Mouse (Mus musculus) embryonic facial prominence, embryonic 13.5 days (tissue): ENCODE measurements around the gene Gpatch2l. TPM values are rescaled to one million over a fixed set of nuclear protein-coding genes. Genes with fewer than 3 reads are reported as not detected.

Source experiments
- ATAC-seq: fragments of 200-750 bp; cut with Nextera tagmentation; 2 replicates; pipeline ENCODE4 v1.8.0; 2017; ENCODE audit warnings: low read depth; ENCODE audit not compliant: insufficient number of reproducible peaks, insufficient read depth, low FRiP score, low TSS enrichment
- H3K27ac ChIP-seq: fragments of 300-500 bp; sonication (generic); 2 replicates; pipeline ENCODE4 v1.5.1; 2015; ENCODE audit warnings: moderate library complexity, mild to moderate bottlenecking, inconsistent platforms
- H3K27me3 ChIP-seq: fragments of 300-500 bp; sonication (generic); 2 replicates; pipeline ENCODE4 v1.6.1; 2015; ENCODE audit warnings: mild to moderate bottlenecking, inconsistent platforms
- H3K36me3 ChIP-seq: fragments of 300-500 bp; sonication (generic); 2 replicates; pipeline ENCODE4 v1.6.1; 2015; ENCODE audit warnings: mild to moderate bottlenecking, inconsistent platforms
- H3K4me1 ChIP-seq: fragments of 300-500 bp; sonication (generic); 2 replicates; pipeline ENCODE4 v1.6.1; 2015; ENCODE audit warnings: inconsistent platforms
- H3K4me2 ChIP-seq: fragments of 300-500 bp; sonication (generic); 2 replicates; pipeline ENCODE4 v1.6.1; 2015; ENCODE audit warnings: moderate library complexity, mild to moderate bottlenecking, inconsistent platforms
- H3K4me3 ChIP-seq: fragments of 300-500 bp; sonication (generic); 2 replicates; pipeline ENCODE4 v1.5.1; 2015; ENCODE audit warnings: mild to moderate bottlenecking, inconsistent platforms
- H3K9ac ChIP-seq: fragments of 300-500 bp; sonication (generic); 2 replicates; pipeline ENCODE4 v1.6.1; 2015; ENCODE audit warnings: mild to moderate bottlenecking, inconsistent platforms
- H3K9me3 ChIP-seq: fragments of 300-500 bp; sonication (generic); 2 replicates; pipeline ENCODE4 v1.6.1; 2016; ENCODE audit warnings: inconsistent platforms
- WGBS: fragments of 180-500 bp; shearing (Covaris S2); methylation state at CpG from one replicate; pipeline ENCODE4 v1.1.7; 2015; ENCODE audit warnings: mixed read lengths; 5-methylcytosine and 5-hydroxymethylcytosine counted together
- polyA plus RNA-seq: library from polyadenylated mRNA; unstranded; fragments of >200 nt; fragmentation: Nextera tagmentation; extraction: Ambion mirVana; gene quantifications from 2 replicates; pipeline ENCODE4 v1.2.1, GENCODE M21; 2015

The Gpatch2l gene
- 19.8 and 22.1 TPM in 2 replicates for polyA plus RNA-seq

- Histone ChIP-seq H3K36me3 (peaks cover 20% of the 10 kb centered on the region), H3K9me3 (no peaks in the 10 kb centered on the region), H3K4me2 (peak within 1 kb of the TSS; percentile 95), H3K27me3 (no peaks in the 10 kb centered on the region), H3K27ac (peak within 1 kb of the TSS; percentile 81), H3K4me3 (peak within 1 kb of the TSS; percentile 81), H3K9ac (peak within 1 kb of the TSS; percentile 88), H3K4me1 (peaks cover 23% of the 10 kb centered on the region)
- ATAC-seq = peak; percentile 97
- 1% methylated on average over 55 of the region's 58 CpGs for WGBS
These were observed at the start of gene Gpatch2l for GRCm38 (mm10) chr12:86241604-86242536. Gpatch2l (plus strand) TSS chr12:86241858.

GRCm38 (mm10) chr12:86192036-86192449 is 49.6 kb upstream of the Gpatch2l start:
- WGBS = 60% methylated on average over 15 of the region's 15 CpGs
- Histone ChIP-seq H3K4me2 (no peak overlapping the region), H3K27me3 (0 out of 2 replicates have a peak, but pooled peaks cover 3% of the 10 kb centered on the region), H3K4me1 (0 out of 2 replicates have a peak, but pooled peaks cover 4% of the 10 kb centered on the region), H3K9me3 (no peaks in the 10 kb centered on the region), H3K4me3 (no peak overlapping the region), H3K27ac (no peak overlapping the region), H3K9ac (no peak overlapping the region), H3K36me3 (no peaks in the 10 kb centered on the region)
- ATAC-seq = no peak

DNA sequence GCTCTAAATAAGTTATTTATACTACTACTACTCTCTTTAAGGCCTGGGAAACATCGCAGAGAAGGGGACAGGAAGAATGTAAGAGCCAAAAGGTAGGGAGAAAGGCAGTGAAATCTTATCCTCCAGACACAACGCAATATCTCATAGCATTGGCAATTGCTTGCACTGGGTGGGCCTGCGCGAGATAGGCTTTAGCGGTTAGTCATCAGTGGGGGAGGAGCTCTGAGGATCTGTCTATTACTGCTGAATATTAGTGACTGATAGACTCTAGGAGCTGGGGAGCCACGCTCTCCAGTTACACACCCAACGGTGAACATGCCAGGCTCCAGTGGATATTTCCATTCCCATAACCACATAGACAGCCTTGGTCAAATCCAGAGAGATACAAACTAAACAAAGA is 44.7 kb upstream of the Gpatch2l start:
- Histone ChIP-seq H3K4me3 (no peak overlapping the region), H3K4me1 (no peaks in the 10 kb centered on the region), H3K9ac (no peak overlapping the region), H3K27me3 (no peaks in the 10 kb centered on the region; the same call in 1 of the 2 replicates), H3K9me3 (no peaks in the 10 kb centered on the region), H3K4me2 (no peak overlapping the region), H3K27ac (no peak overlapping the region), H3K36me3 (no peaks in the 10 kb centered on the region)
- 87% methylated on average over 7 of the region's 7 CpGs for WGBS
- ATAC-seq = no peak

DNA sequence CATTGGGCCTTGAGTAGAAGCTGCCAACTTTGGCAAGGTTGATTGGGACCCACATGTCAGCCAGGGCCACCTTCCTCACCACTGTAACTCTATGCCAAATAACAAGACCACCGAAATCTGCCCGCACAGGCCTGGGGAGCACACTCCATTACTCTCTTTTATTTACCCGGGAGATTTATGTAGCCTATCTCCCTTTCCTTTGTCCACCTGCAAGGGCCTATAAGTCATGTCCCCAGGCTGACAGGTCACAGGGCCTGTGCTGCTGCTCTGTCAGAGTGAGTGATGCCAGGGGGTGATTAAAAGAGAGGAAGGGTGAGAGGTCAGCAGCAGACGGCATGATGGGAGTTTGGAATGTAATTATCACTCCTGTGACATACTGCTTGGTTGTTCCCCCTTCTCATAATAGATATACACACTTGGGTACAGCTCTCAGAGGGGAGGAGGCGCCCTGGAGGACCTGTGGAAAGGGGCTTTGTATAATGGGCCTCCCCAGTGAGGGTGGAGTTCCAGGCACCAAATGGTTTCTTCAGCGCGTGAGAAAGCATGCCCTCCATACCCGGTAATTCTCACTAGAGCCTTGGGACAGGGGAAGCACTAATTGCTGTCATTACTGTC is 38.1 kb upstream of the Gpatch2l start:
- no peak for ATAC-seq
- H3K27me3 ChIP-seq = no peaks in the 10 kb centered on the region; the same call in 1 of the 2 replicates
- no peak overlapping the region for H3K4me2 ChIP-seq
- no peak overlapping the region for H3K4me3 ChIP-seq
- no peak overlapping the region for H3K27ac ChIP-seq
- WGBS = 72% methylated on average over 8 of the region's 8 CpGs
- H3K36me3 ChIP-seq = no peaks in the 10 kb centered on the region
- no peak overlapping the region for H3K9ac ChIP-seq
- no peaks in the 10 kb centered on the region for H3K4me1 ChIP-seq
- H3K9me3 ChIP-seq = no peaks in the 10 kb centered on the region

DNA sequence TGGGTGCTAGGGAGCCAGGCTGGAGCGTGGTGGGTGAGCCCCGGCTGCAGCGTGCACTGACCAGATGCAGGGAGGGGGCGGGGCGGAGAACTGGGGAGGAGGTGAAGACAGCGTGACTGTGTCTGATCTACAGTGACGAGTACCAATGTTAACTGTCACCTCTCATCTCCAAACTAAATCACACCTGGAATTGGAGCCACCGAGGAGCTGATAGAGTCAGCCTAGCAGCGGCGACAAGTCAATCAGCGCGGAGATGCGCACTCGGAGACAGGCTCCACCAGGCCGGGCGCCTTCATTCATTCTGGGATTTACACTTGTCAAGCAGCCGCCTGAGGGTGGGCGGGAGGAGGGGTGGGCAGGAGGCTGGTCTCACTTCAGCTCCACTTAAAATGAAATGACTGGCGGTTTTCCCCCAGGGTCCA is 30.5 kb upstream of the Gpatch2l start:
- no peak for ATAC-seq
- no peaks in the 10 kb centered on the region for H3K9me3 ChIP-seq
- peaks cover 66% of the 10 kb centered on the region for H3K27me3 ChIP-seq
- H3K9ac ChIP-seq = no peak overlapping the region
- H3K27ac ChIP-seq = no peak overlapping the region
- no peak overlapping the region for H3K4me2 ChIP-seq
- H3K4me3 ChIP-seq = no peak overlapping the region
- under 1% methylated on average over 19 of the region's 19 CpGs for WGBS
- H3K36me3 ChIP-seq = no peaks in the 10 kb centered on the region
- no peaks in the 10 kb centered on the region for H3K4me1 ChIP-seq

- H3K4me2 ChIP-seq = no peak overlapping the region
- H3K9me3 ChIP-seq = no peaks in the 10 kb centered on the region
- H3K27ac ChIP-seq = no peak overlapping the region
- WGBS = 26% methylated on average over 15 of the region's 15 CpGs
- no peaks in the 10 kb centered on the region for H3K36me3 ChIP-seq
- no peak overlapping the region for H3K4me3 ChIP-seq
- no peak for ATAC-seq
- H3K4me1 ChIP-seq = 0 out of 2 replicates have a peak, but pooled peaks cover 6% of the 10 kb centered on the region
- H3K9ac ChIP-seq = no peak overlapping the region
- peaks cover 79% of the 10 kb centered on the region for H3K27me3 ChIP-seq
These were observed 28.8 kb upstream of the Gpatch2l start for GRCm38 (mm10) chr12:86212693-86213470.

GRCm38 (mm10) chr12:86214201-86214600 is 27.5 kb upstream of the Gpatch2l start:
- no peak overlapping the region for H3K27ac ChIP-seq
- no peak for ATAC-seq
- H3K4me3 ChIP-seq = no peak overlapping the region
- peaks cover 84% of the 10 kb centered on the region for H3K27me3 ChIP-seq
- 8% methylated on average over 24 of the region's 24 CpGs for WGBS
- no peaks in the 10 kb centered on the region for H3K36me3 ChIP-seq
- 0 out of 2 replicates have a peak, but pooled peaks cover 6% of the 10 kb centered on the region for H3K4me1 ChIP-seq
- no peak overlapping the region for H3K9ac ChIP-seq
- no peak overlapping the region for H3K4me2 ChIP-seq
- H3K9me3 ChIP-seq = no peaks in the 10 kb centered on the region

DNA sequence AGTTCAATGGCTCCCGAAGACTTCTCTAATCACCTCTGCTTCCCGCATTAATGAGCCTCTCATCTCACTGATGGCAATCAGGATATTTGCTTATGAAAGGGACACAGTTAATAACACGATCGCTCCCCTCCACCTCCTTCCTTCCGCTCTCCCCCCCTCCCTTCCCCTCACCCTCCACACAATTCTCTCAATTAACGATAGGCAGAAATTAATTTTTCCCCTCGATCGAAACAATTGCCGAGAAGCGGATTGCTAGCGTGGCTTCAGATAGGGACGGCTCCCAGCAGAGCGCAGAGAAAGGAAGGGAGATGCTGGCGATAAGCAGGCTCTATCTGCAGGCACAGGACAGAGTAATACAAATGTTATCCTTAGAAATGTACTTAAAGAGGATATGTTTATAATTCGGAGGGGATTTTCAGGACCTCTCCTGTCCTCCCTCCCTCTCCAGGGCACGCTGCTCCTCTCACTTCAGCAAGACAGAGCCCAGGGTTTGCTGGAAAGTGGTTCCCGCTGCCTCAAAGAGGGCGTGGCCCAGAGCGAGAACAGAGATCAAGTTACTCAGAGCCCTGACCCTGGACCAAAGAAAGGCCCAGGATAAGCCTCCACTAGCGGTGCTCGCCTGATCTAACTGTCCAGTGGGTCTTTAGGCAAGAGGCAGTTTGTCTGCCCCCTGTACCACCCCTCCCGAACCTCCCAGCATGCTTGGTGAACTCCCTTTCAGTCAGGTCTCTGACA is 24.8 kb upstream of the Gpatch2l start:
- peak overlapping the region; percentile 37 for H3K4me2 ChIP-seq
- no peak for ATAC-seq
- 0 out of 2 replicates have a peak overlapping the region, but pooled peaks have one; percentile 7 for H3K4me3 ChIP-seq
- H3K27ac ChIP-seq = no peak overlapping the region
- no peaks in the 10 kb centered on the region for H3K9me3 ChIP-seq
- under 1% methylated on average over 22 of the region's 22 CpGs for WGBS
- H3K9ac ChIP-seq = no peak overlapping the region
- H3K4me1 ChIP-seq = peaks cover 16% of the 10 kb centered on the region
- no peaks in the 10 kb centered on the region for H3K36me3 ChIP-seq
- peaks cover 87% of the 10 kb centered on the region for H3K27me3 ChIP-seq

GRCm38 (mm10) chr12:86220200-86221021 is 21.2 kb upstream of the Gpatch2l start:
- no peak overlapping the region for H3K27ac ChIP-seq
- ATAC-seq = no peak
- peaks cover 16% of the 10 kb centered on the region for H3K4me1 ChIP-seq
- H3K27me3 ChIP-seq = peaks cover 58% of the 10 kb centered on the region
- peak overlapping the region; percentile 67 for H3K4me2 ChIP-seq
- 6% methylated on average over 38 of the region's 38 CpGs for WGBS
- no peaks in the 10 kb centered on the region for H3K9me3 ChIP-seq
- peak overlapping the region; percentile 39 for H3K4me3 ChIP-seq
- H3K9ac ChIP-seq = peak overlapping the region; percentile 54
- no peaks in the 10 kb centered on the region for H3K36me3 ChIP-seq

DNA sequence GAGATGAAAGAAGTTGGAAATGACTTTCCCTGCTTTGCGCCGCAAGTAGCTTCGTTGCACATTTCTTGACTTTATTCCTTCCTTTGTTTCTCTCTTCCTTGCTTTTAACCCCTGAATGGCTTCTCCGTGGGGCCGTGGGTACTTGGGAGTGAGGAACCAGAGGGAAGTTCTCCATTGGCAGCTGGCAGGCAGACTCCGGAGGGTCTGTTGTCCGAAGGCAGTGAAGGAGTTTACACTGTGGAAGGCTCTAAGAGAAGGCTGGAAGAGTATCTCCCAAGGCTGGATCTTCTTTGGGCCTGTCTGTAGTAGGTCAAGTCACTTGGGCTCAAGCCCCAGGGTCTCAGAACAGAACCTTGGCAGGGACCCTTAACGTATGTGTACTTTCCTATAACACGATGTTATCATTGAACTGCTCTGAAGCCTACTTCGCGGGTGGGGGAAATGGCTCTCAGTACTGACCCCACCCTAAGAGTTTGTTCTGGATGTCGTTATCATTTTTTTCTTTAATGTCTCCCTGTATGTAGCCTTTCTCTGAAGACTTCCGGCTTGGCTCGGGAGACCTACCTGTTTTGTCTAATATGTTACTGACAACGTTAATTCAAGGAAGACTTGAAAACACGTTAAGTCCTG is 20.5 kb upstream of the Gpatch2l start:
- Histone ChIP-seq H3K4me3 (peak overlapping the region; percentile 39), H3K4me2 (peak overlapping the region; percentile 67), H3K4me1 (peaks cover 16% of the 10 kb centered on the region), H3K27ac (no peak overlapping the region), H3K9me3 (no peaks in the 10 kb centered on the region), H3K27me3 (peaks cover 51% of the 10 kb centered on the region), H3K36me3 (no peaks in the 10 kb centered on the region), H3K9ac (peak overlapping the region; percentile 54; the same call in 1 of the 2 replicates)
- 44% methylated on average over 16 of the region's 16 CpGs for WGBS
- no peak for ATAC-seq
